Mouse (Mus musculus) mesoderm, embryonic 11.5 days (tissue): Measurements from ENCODE around the gene Akirin1.
A peak's percentile ranks its signal among the peaks of the same experiment; 100 is the strongest.

Experiments
- DNase-seq: peaks from one replicate; pipeline ENCODE4 v3.0.0-alpha.2; 2012; ENCODE audit warnings: low read depth, low spot score

Akirin1 gene

GRCm38 (mm10) chr4:123718434-123718780 lies 31.7 kb downstream of the Akirin1 start:
- DNase-seq: no peak

DNA sequence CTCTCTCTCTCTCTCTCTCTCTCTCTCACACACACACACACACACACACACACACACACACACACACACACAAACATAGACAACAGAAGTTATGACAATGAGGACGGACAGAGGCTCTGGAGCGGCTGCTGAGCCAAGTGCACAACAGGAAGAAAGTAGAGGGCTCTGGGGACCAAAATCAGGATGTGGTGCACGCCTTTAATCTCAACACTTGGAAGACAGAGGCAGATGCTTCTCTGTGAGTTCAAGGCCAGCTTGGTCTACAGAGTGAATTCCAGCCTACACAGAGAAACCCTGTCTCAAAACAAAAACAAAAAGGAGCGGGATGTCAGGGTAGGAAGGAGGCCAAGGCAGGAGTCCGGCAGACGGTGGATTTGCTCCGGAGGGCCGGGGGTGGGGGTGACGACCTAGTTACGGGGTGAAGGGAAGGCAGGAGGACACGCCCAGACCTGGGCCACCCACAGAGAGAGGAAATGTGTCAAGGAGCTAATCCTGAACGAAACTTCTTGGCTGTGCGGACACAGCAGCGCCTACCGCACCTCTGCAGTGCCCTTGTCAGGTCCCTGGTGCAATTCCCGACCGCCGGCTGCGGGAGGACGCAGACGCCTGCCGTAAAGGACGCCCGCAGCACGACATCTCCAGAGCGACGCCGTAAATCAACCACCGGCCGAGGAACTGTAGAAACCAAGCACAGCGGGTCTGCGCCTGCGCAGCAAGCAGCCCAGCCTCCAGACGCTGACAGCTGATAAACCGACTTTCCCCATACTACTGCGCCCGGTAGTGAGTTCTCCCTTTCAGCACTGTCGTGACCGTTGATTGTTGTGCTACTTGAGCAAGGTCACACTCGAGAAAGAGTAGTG lies 32.3 kb downstream of the Akirin1 start, which contains the start of gene Ndufs5:
TSS of gene Ndufs5 (minus strand) at position 629 of the 860 bp plus-strand sequence.
- DNase-seq: peak; percentile 98

DNA sequence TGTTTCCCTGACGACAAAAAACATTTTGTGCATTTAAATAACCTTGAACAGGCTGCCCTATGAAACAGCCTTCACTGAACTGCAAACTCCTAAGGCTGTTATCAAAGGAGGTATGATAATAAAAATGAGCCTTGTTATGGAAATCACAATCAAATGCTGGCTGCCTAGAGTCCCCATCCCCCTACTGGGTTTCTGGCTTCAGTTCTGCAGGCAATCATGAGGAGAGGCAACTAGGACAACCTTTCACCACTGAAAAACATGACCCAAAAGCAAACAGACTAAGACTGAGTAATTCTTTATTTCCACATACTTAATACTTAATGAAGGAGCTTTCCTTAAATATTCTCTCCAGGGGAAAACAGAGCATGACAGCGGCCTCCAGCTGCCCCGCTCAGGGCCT lies 37.7 kb downstream of the Akirin1 start:
- DNase-seq: no peak

DNA sequence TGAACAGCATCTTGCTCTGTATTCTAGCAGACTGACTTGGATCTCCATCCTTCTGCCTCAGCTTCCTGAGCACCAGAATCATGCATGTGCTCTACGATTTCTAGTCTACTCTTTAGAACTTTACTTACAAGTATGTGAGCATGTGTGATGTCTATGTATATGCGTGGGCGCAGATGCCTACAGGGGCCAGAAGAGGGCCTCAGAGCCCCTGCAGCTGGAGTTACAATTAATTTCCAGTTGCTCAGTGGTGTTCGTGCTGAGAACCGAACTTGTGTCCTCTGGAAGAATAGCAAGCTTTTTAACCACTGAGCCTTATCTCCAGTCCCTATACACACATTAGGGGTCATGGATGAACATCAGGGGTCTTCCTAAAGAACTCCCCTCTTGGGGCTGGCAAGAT lies 42.8 kb downstream of the Akirin1 start:
- no peak for DNase-seq

GRCm38 (mm10) chr4:123705340-123705739 lies 44.8 kb downstream of the Akirin1 start:
- DNase-seq: no peak

DNA sequence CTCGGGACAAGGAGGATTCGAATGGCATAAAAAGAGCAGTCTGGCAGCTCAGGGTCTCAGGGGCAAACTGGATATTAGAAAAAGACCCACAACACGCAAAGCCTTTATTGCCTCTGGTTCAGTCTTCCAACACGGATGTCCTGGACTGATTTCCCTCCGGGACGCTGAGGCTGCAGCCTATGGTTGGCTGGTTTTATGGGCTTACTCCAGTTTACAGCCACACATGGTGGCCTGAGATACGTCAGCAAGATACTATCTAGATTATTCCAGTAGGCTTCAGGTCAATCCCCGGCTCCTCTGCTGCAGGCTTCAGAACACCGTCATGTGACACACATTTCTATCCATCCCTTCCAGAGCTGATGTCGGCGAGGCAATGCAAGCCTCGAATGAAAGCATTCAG lies 56.8 kb downstream of the Akirin1 start:
- DNase-seq: no peak

DNA sequence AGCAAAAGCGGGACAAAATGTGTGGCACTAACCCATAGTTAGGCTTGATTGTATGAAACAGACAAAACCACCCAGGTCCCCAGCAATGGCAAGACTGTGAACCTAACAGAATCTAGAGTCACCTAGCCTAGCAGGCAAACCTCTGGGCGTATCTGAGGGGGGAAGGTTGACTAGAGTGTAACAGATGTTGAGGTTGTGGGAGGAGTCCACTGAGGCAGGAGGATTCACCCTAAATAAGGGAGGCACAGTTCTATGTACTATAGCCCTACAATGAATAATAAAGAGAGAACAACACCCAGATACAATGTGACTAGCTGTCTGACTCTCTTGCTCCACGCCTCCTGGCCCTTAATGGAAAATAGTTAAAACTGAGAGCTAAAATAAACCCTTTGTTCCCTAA lies 58.1 kb downstream of the Akirin1 start:
- no peak for DNase-seq

DNA sequence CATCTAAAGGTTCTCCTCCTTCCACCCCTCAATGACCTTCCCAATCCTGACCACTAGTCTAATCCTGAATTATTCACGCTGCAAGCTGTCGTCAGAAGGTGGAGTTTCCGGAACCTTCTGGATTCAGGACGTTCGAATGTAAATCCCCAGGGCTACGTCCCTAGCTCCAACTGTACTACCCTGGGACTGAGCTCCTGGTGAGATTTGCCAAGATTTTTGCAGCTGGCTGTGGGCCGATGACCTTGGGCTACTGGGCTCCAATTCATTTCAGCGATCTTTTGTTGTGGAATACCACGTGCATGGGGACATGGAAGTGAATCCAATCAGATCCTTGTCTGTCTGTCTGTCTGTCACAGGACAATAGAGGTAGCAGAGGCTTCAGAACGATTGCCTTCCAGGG lies 59.8 kb downstream of the Akirin1 start:
- no peak for DNase-seq

- peak; percentile 44 for DNase-seq
Observed at GRCm38 (mm10) chr4:123687025-123687781, 62.9 kb downstream of the Akirin1 start.

- DNase-seq: no peak
Observed at GRCm38 (mm10) chr4:123686368-123687024, 63.6 kb downstream of the Akirin1 start.

- DNase-seq: no peak
Observed at GRCm38 (mm10) chr4:123685506-123686242, 64.5 kb downstream of the Akirin1 start.

DNA sequence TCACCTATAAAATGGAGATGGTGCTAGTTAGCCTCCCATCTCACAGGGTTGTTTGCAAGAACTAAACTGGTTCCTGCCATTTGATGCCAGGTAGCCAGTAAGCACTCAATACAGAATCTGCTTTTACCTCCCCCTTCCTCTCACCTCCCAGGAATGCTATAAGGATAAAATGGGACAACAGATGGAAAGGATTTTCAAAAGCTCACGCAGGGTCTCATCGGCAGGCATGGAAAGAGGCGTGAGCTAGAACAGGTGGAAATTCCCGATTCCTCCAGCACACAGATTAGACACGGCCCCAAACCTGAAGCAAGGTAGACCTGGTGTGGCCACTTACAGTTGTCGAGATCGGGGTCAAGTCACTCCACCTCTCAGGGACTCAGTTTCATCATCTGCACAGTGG lies 65.1 kb downstream of the Akirin1 start:
- DNase-seq: no peak
